In the genomic region with DNA sequence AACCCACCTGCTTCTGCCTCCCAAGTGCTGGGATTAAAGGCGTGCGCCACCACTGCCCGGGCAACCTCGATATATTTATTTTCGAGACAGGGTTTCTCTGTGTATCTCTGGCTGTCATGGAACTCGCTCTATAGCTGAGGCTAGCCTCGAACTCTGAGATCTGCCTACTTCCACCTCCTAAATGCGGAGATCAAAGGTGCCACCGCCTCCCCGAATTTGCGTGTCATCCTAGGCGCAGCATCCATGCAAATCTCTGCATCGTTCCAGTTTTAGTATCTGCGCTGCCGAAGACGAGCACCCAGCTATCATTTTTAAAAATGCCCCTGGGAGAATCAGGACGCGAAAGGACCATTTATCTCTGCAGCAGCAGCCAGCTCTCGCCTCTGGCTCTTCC, we compare ENCODE assay signal across 8 mouse cellular contexts. TPM values are rescaled to one million over a fixed set of nuclear protein-coding genes. Genes with fewer than 3 reads are reported as not detected.
A peak's percentile ranks its signal among the peaks of the same experiment; 100 is the strongest.
DNase-seq lines count a peak whose midpoint lies in the region; ATAC-seq and TF ChIP-seq lines count a peak whose summit lies in the region.

No protein-coding gene starts in this region.

- H3K27ac ChIP-seq in embryonic fibroblast, embryonic 13.5 days (ENCODE audit: insufficient read depth, low read length), result no peak overlapping the region
- no peak overlapping the region; the same call in 1 of the 2 replicates for H3K27ac ChIP-seq in intestine, embryonic 16.5 days (ENCODE audit: low read length)
- H3K27ac ChIP-seq in neural tube, embryonic 13.5 days (replicated peaks), result 0 out of 2 replicates have a peak overlapping the region, but pooled peaks have one; percentile 24

- H3K36me3 ChIP-seq in intestine, embryonic 16.5 days (ENCODE audit: control insufficient read depth, insufficient read depth, low read length), result peaks cover 6% of the 10 kb centered on the region; the same call in 1 of the 2 replicates
- H3K36me3 ChIP-seq in neural tube, embryonic 13.5 days, result peaks cover 21% of the 10 kb centered on the region

- peak; percentile 15 for ATAC-seq in intestine, embryonic 16.5 days
- peak; percentile 37 for ATAC-seq in neural tube, embryonic 13.5 days (ENCODE audit: low read depth)
- ATAC-seq in CD4-positive, CD25-positive, alpha-beta regulatory T cell, adult 4 months, result no peak

- no peak for TF ChIP-seq CTCF in lung, adult 2 months (IDR thresholded peaks at IDR 0.05; ENCODE audit: insufficient read depth, low read length)
- TF ChIP-seq CTCF in embryonic fibroblast, embryonic 13.5 days (IDR thresholded peaks at IDR 0.05; ENCODE audit: borderline replicate concordance, insufficient read depth, low read length), result no peak

- H3K4me3 ChIP-seq in lung, adult 2 months (replicated peaks; ENCODE audit: extremely low read depth, low read depth, low read length), result peak overlapping the region; percentile 52
- H3K4me3 ChIP-seq in embryonic fibroblast, embryonic 13.5 days (ENCODE audit: insufficient read depth, low read length), result peak overlapping the region; percentile 18; the same call in 1 of the 2 replicates
- peak overlapping the region; percentile 98 for H3K4me3 ChIP-seq in intestine, embryonic 16.5 days (ENCODE audit: low read length)
- peak overlapping the region; percentile 96 for H3K4me3 ChIP-seq in neural tube, embryonic 13.5 days

- no peak for DNase-seq in lung, adult 2 months
- no peak for DNase-seq in lung, adult 18-20 months
- no peak for DNase-seq in embryo, embryonic 11 days
- no peak for DNase-seq in frontal cortex, postnatal 14 days (ENCODE audit: low spot score in 2 of 2)

- H3K27me3 ChIP-seq in intestine, embryonic 16.5 days (replicated peaks; ENCODE audit: control insufficient read depth, insufficient read depth, low read length), result no peaks in the 10 kb centered on the region
- no peaks in the 10 kb centered on the region for H3K27me3 ChIP-seq in neural tube, embryonic 13.5 days

- H3K9me3 ChIP-seq in intestine, embryonic 16.5 days (ENCODE audit: control insufficient read depth, low read length), result no peaks in the 10 kb centered on the region
- no peaks in the 10 kb centered on the region for H3K9me3 ChIP-seq in neural tube, embryonic 13.5 days

- H3K4me2 ChIP-seq in intestine, embryonic 16.5 days (ENCODE audit: low read depth, low read length), result peak overlapping the region; percentile 84
- peak overlapping the region; percentile 75 for H3K4me2 ChIP-seq in neural tube, embryonic 13.5 days

- peak overlapping the region; percentile 92; the same call in 1 of the 2 replicates for H3K9ac ChIP-seq in intestine, embryonic 16.5 days (ENCODE audit: low read depth, low read length)
- H3K9ac ChIP-seq in neural tube, embryonic 13.5 days, result 0 out of 2 replicates have a peak overlapping the region, but pooled peaks have one; percentile 52

- H3K4me1 ChIP-seq in lung, adult 2 months (ENCODE audit: control insufficient read depth, insufficient read depth, low read length), result peaks cover 5% of the 10 kb centered on the region; the same call in 1 of the 2 replicates
- H3K4me1 ChIP-seq in embryonic fibroblast, embryonic 13.5 days (ENCODE audit: control insufficient read depth, insufficient read depth, low read length), result peaks cover 3% of the 10 kb centered on the region; the same call in 1 of the 2 replicates
- peaks cover 28% of the 10 kb centered on the region for H3K4me1 ChIP-seq in intestine, embryonic 16.5 days (ENCODE audit: control insufficient read depth, insufficient read depth, low read length)
- peaks cover 32% of the 10 kb centered on the region for H3K4me1 ChIP-seq in neural tube, embryonic 13.5 days (replicated peaks)

- TF ChIP-seq POLR2A in lung, adult 2 months (IDR thresholded peaks at IDR 0.05; ENCODE audit: borderline replicate concordance, extremely low read depth, low read depth, low read length), result no peak
- TF ChIP-seq POLR2A in embryonic fibroblast, embryonic 13.5 days (IDR thresholded peaks at IDR 0.05; ENCODE audit: low read depth, low read length), result no peak

- WGBS in lung, adult 2 months, result 20% methylated on average over 19 of the region's 19 CpGs
- 22% methylated on average over 19 of the region's 19 CpGs for WGBS in intestine, embryonic 16.5 days
- 23% methylated on average over 19 of the region's 19 CpGs for WGBS in neural tube, embryonic 13.5 days

RNA-seq across cellular contexts. Expression of gene Fbxo21, which starts 0.3 kb away (rescaled TPM):
- 31.9 and 33.9 TPM in 2 replicates for polyA plus RNA-seq in lung, adult 2 months (2012; rRNA removed)
- polyA plus RNA-seq in embryonic fibroblast, embryonic 13.5 days (2011; ENCODE audit: insufficient read length, low read depth, missing spikeins), result 27.1 and 39.0 TPM in 2 replicates
- polyA plus RNA-seq in intestine, embryonic 16.5 days (2015; fragmentation: Nextera tagmentation; extraction: Ambion mirVana), result 50.1 and 51.0 TPM in 2 replicates
- 133 and 139 TPM in 2 replicates for polyA plus RNA-seq in neural tube, embryonic 13.5 days (2015; fragmentation: Nextera tagmentation; extraction: Ambion mirVana)
- 10 to 100 TPM in 1 of 2 experiments, 1 to 10 TPM in 1; 7.9 to 12.5 TPM for polyA plus RNA-seq in CD4-positive, CD25-positive, alpha-beta regulatory T cell, adult 4 months (2017; shearing (Covaris generic))

RNA-seq across cellular contexts. Expression of gene Tesc, which starts 51.3 kb away (rescaled TPM):
- polyA plus RNA-seq in lung, adult 2 months (2012; rRNA removed), result 5.0 and 6.1 TPM in 2 replicates
- polyA plus RNA-seq in embryonic fibroblast, embryonic 13.5 days (2011; ENCODE audit: insufficient read length, low read depth, missing spikeins), result 0.88 TPM in 1 of 2 replicates, not detected in the other
- polyA plus RNA-seq in intestine, embryonic 16.5 days (2015; fragmentation: Nextera tagmentation; extraction: Ambion mirVana), result 3.6 and 4.0 TPM in 2 replicates
- 1.8 and 2.1 TPM in 2 replicates for polyA plus RNA-seq in neural tube, embryonic 13.5 days (2015; fragmentation: Nextera tagmentation; extraction: Ambion mirVana)
- polyA plus RNA-seq in CD4-positive, CD25-positive, alpha-beta regulatory T cell, adult 4 months (2017; shearing (Covaris generic)), result 1 to 10 TPM; 2.9 to 7.7 TPM

Comparison
In these comparisons a context has a peak if more than half of its experiments do, and no peak if none do; other contexts are left out.
1. H3K4me3 ChIP-seq: peak in every context shown above with its lines; median percentile 98 in intestine, embryonic 16.5 days; 96 in neural tube, embryonic 13.5 days; 52 in lung, adult 2 months; 18 in embryonic fibroblast, embryonic 13.5 days.